In genomic region chr17:87763146-87763545, GRCm38 (mm10) we compare ENCODE assay signal across 15 mouse cellular contexts. TPM values are rescaled to one million over a fixed set of nuclear protein-coding genes. Genes with fewer than 3 reads are reported as not detected.
A peak's percentile ranks its signal among the peaks of the same experiment; 100 is the strongest.
DNase-seq lines count a peak whose midpoint lies in the region.
"Had no signal": no experiment of that assay in that cellular context is flagged by ENCODE, and none has a peak within 500 bp of the region (broad histone marks: within the 10 kb centered on the region; RNA-seq: fewer than 3 reads in every experiment).

No protein-coding gene starts in this region.

- peak; percentile 39 to 46 for DNase-seq in adrenal gland, adult (ENCODE audit: inconsistent age in 2 of 2, low spot score in 1 of 2)
- no peak for DNase-seq in adrenal gland, adult 18-20 months (ENCODE audit: low spot score in 2 of 2)
- DNase-seq in layer of hippocampus, adult 9-11 months, result peak; percentile 47
- no peak for DNase-seq in layer of hippocampus, adult 11-12 months (ENCODE audit: low spot score)
- DNase-seq in Muller cell, postnatal 12 days (ENCODE audit: inconsistent ontology term), result peak; percentile 23
- peak; percentile 17 for DNase-seq in fibroblast of lung, adult 2 months (ENCODE audit: low read depth)
- DNase-seq in liver, result no peak
- no peak for DNase-seq in ovary, postnatal 10 days (ENCODE audit: low spot score)
- DNase-seq: forebrain, postnatal 0 days; gastrocnemius, postnatal 14 days; kidney, adult 2 months; kidney, postnatal 25 days; lung, adult 2 months; lung, postnatal 4 days had no signal

RNA-seq across cellular contexts. Expression of gene Kcnk12, which starts 34.6 kb away (rescaled TPM):
- total RNA-seq in adrenal gland, adult 18-20 months (2021), result under 1 TPM in 1 of 2 experiments, not detected in 1; 0.27 TPM
- total RNA-seq: gastrocnemius, postnatal 14 days; heart, adult 8-10 months had no signal

Comparison
In these comparisons a context has a peak if more than half of its experiments do, and no peak if none do; other contexts are left out.
1. DNase-seq: peak in adrenal gland, adult (2 of 2), layer of hippocampus, adult 9-11 months (single experiment), Muller cell, postnatal 12 days (single experiment) and fibroblast of lung, adult 2 months (single experiment); none in adrenal gland, adult 18-20 months (0 of 2), layer of hippocampus, adult 11-12 months (single experiment), liver (single experiment) and ovary, postnatal 10 days (single experiment).